Comparison of ENCODE assay signal across 12 mouse cellular contexts in genomic region chr5:103075451-103075850, GRCm38 (mm10).
DNase-seq lines count a peak whose midpoint lies in the region; ATAC-seq and TF ChIP-seq lines count a peak whose summit lies in the region.
"Had no signal": no experiment of that assay in that cellular context is flagged by ENCODE, and none has a peak within 500 bp of the region (broad histone marks: within the 10 kb centered on the region; RNA-seq: fewer than 3 reads in every experiment).

No protein-coding gene starts in this region.

- intact Hi-C loops in gastrocnemius, adult 2 months (cut with DNase I): no loop called here

- TF ChIP-seq CTCF in gastrocnemius, adult 2 months (IDR thresholded peaks at IDR 0.05): peak; percentile 35
- TF ChIP-seq CTCF in liver, embryonic 14.5 days (IDR thresholded peaks at IDR 0.05; ENCODE audit: low read depth): 0 out of 2 replicates have a peak, but pooled peaks have one; percentile 9
- peak; percentile 15 for TF ChIP-seq CTCF in Patski (IDR thresholded peaks at IDR 0.05)

- peak; percentile 20 for DNase-seq in gastrocnemius, adult 2 months
- no peak for DNase-seq in gastrocnemius, postnatal 25 days
- DNase-seq in liver, embryonic 14.5 days (ENCODE audit: low read depth in 3 of 3, low spot score in 3 of 3): no peak
- DNase-seq in liver, embryonic 11.5 days (ENCODE audit: low spot score): no peak
- no peak for DNase-seq in Patski (ENCODE audit: low read depth, low spot score)
- peak; percentile 13 for DNase-seq in kidney, postnatal 14 days
- no peak for DNase-seq in retina, embryonic 14.5 days (ENCODE audit: low spot score)
- DNase-seq in forebrain, embryonic 10.5 days (ENCODE audit: extremely low spot score, low spot score): no peak
- DNase-seq: retina, postnatal 1 day; thymus, postnatal 4 days had no signal

- H3K9me3 ChIP-seq in liver, embryonic 14.5 days (ENCODE audit: control insufficient read depth, low read length): no peaks in the 10 kb centered on the region
- H3K9me3 ChIP-seq in liver, embryonic 11.5 days (ENCODE audit: control insufficient read depth, low read length): no peaks in the 10 kb centered on the region
- H3K9me3 ChIP-seq in forebrain, embryonic 10.5 days: no peaks in the 10 kb centered on the region
- H3K9me3 ChIP-seq: heart, embryonic 15.5 days had no signal

- in situ Hi-C loops in Patski (cut with MboI; ENCODE audit: low pct_unique_long_range_greater_than_20kb): no loop called here

- 38% methylated on average over 8 of the region's 8 CpGs for WGBS in liver, embryonic 14.5 days (ENCODE audit: insufficient replicate concordance)
- WGBS in liver, embryonic 11.5 days: 57% methylated on average over 8 of the region's 8 CpGs
- WGBS in forebrain, embryonic 10.5 days: 54% methylated on average over 8 of the region's 8 CpGs

- no peak overlapping the region for H3K4me3 ChIP-seq in gastrocnemius, adult 2 months
- H3K4me3 ChIP-seq in liver, embryonic 14.5 days (ENCODE audit: insufficient read depth in 1 of 2, low read depth in 2 of 2, low read length in 2 of 2): no peak overlapping the region
- no peak overlapping the region for H3K4me3 ChIP-seq in liver, embryonic 11.5 days (ENCODE audit: low read depth, low read length)
- H3K4me3 ChIP-seq in forebrain, embryonic 10.5 days: no peak overlapping the region
- H3K4me3 ChIP-seq: heart, embryonic 15.5 days had no signal

- no peak overlapping the region for H3K9ac ChIP-seq in liver, embryonic 14.5 days (replicated peaks)
- no peak overlapping the region for H3K9ac ChIP-seq in liver, embryonic 11.5 days (ENCODE audit: low read depth, low read length)
- H3K9ac ChIP-seq: heart, embryonic 15.5 days had no signal

- POLR2A ChIA-PET in Patski (lab: Charles Lee): no interaction called here

- CTCF ChIA-PET in Patski (lab: Charles Lee): no interaction called here

- no peak for ATAC-seq in liver, embryonic 14.5 days (ENCODE audit: insufficient read depth)
- ATAC-seq in liver, embryonic 11.5 days (replicated peaks; ENCODE audit: low FRiP score): no peak
- no peak for ATAC-seq in Patski
- ATAC-seq: hindbrain, postnatal 0 days had no signal

- no peaks in the 10 kb centered on the region for H3K36me3 ChIP-seq in liver, embryonic 14.5 days (replicated peaks; ENCODE audit: control insufficient read depth, insufficient read depth, low read depth)
- H3K36me3 ChIP-seq in liver, embryonic 11.5 days (ENCODE audit: control insufficient read depth, insufficient read depth, low read length): no peaks in the 10 kb centered on the region
- no peaks in the 10 kb centered on the region for H3K36me3 ChIP-seq in forebrain, embryonic 10.5 days (replicated peaks)
- H3K36me3 ChIP-seq: heart, embryonic 15.5 days had no signal

- no peak for TF ChIP-seq EP300 in liver, embryonic 14.5 days (IDR thresholded peaks at IDR 0.05; ENCODE audit: low read depth)

- H3K4me2 ChIP-seq in liver, embryonic 14.5 days (ENCODE audit: low read depth): no peak overlapping the region
- no peak overlapping the region for H3K4me2 ChIP-seq in liver, embryonic 11.5 days
- H3K4me2 ChIP-seq: heart, embryonic 15.5 days had no signal

- H3K27me3 ChIP-seq in liver, embryonic 14.5 days (ENCODE audit: control insufficient read depth, insufficient read depth, low read length): no peaks in the 10 kb centered on the region
- H3K27me3 ChIP-seq in liver, embryonic 11.5 days (replicated peaks; ENCODE audit: control insufficient read depth, insufficient read depth, low read length): no peaks in the 10 kb centered on the region
- peaks cover 13% of the 10 kb centered on the region for H3K27me3 ChIP-seq in Patski
- H3K27me3 ChIP-seq in forebrain, embryonic 10.5 days (ENCODE audit: poor library complexity, severe bottlenecking): no peaks in the 10 kb centered on the region
- H3K27me3 ChIP-seq: heart, embryonic 15.5 days had no signal

- no peaks in the 10 kb centered on the region for H3K4me1 ChIP-seq in liver, embryonic 14.5 days (replicated peaks; ENCODE audit: control insufficient read depth in 2 of 2, insufficient read depth in 2 of 2, low read length in 1 of 2)
- H3K4me1 ChIP-seq in liver, embryonic 11.5 days (replicated peaks; ENCODE audit: control insufficient read depth, insufficient read depth, low read length): no peaks in the 10 kb centered on the region
- peaks cover 7% of the 10 kb centered on the region for H3K4me1 ChIP-seq in forebrain, embryonic 10.5 days
- H3K4me1 ChIP-seq: heart, embryonic 15.5 days had no signal

- no peak overlapping the region for H3K27ac ChIP-seq in gastrocnemius, adult 2 months
- H3K27ac ChIP-seq in liver, embryonic 14.5 days: no peak overlapping the region
- no peak overlapping the region for H3K27ac ChIP-seq in liver, embryonic 11.5 days (ENCODE audit: low read depth, low read length)
- H3K27ac ChIP-seq in forebrain, embryonic 10.5 days: no peak overlapping the region
- H3K27ac ChIP-seq: heart, embryonic 15.5 days; hindbrain, postnatal 0 days had no signal

Comparison
In these comparisons a context has a peak if more than half of its experiments do, and no peak if none do; other contexts are left out.
1. DNase-seq: peak in gastrocnemius, adult 2 months (single experiment) and kidney, postnatal 14 days (single experiment); none in gastrocnemius, postnatal 25 days (single experiment), liver, embryonic 14.5 days (0 of 3), liver, embryonic 11.5 days (single experiment), Patski (single experiment), retina, embryonic 14.5 days (single experiment) and forebrain, embryonic 10.5 days (single experiment).
2. Peak in every context shown above with its lines, with median percentiles within 50 percentile points of each other: CTCF ChIP-seq.